Mouse (Mus musculus): Measurements from ENCODE around the gene Commd4. TPM values are rescaled to one million over a fixed set of nuclear protein-coding genes. Genes with fewer than 3 reads are reported as not detected.

The Commd4 gene
- 40.3 TPM for polyA plus RNA-seq (2014; fragmentation: Illumina TruSeq; extraction: RNeasy Lipid Tissue Mini Kit (QIAGEN cat#74804); ENCODE audit: low read depth, low replicate concordance)

DNA sequence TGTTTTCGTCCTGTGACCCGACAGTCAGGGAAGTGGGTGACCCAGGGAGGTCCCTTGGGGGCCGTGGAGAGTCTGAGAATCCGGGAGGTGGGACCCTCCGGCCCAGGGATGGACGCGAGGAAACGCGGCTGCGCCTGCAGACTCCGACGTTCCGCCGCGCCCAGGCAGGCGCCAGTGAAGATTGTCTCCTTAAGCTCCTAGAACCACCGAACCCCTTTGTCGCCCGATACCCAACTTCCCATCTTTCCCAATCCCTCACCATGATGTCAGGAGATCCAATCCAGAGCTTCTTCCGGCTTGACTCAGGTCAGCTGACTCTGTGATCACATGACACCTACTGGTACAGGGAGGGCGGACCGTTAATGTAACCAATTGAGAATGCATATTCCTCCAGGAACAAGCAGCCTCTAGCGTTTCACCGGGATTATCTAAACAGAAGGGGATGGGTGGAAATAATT lies at the start of gene Commd4:
Gene Commd4, minus strand, starts transcription at position 319 of the 458 bp plus-strand sequence.

GRCm38 (mm10) chr9:57148144-57148878 lies 9.8 kb downstream of the Commd4 start, which contains the start of gene Neil1:
Gene Neil1, minus strand, starts transcription at chr9:57148305.

GRCm38 (mm10) chr9:57130577-57131433 lies 27.3 kb downstream of the Commd4 start, which contains the start of gene Man2c1:
Gene Man2c1, plus strand, starts transcription at chr9:57130690.

Other genes starting within 250 kb of the Commd4 start
- gene Snx33, start 230.0 kb downstream of the Commd4 start, polyA plus RNA-seq (2014; fragmentation: Illumina TruSeq; extraction: RNeasy Lipid Tissue Mini Kit (QIAGEN cat#74804); ENCODE audit: low read depth, low replicate concordance) = 6.0 TPM
- 57.7 TPM for gene Imp3, start 220.9 kb downstream of the Commd4 start, polyA plus RNA-seq (2014; fragmentation: Illumina TruSeq; extraction: RNeasy Lipid Tissue Mini Kit (QIAGEN cat#74804); ENCODE audit: low read depth, low replicate concordance)
- 15.4 TPM for gene Snupn, start 207.5 kb downstream of the Commd4 start, polyA plus RNA-seq (2014; fragmentation: Illumina TruSeq; extraction: RNeasy Lipid Tissue Mini Kit (QIAGEN cat#74804); ENCODE audit: low read depth, low replicate concordance)
- gene Ptpn9, start 163.4 kb downstream of the Commd4 start, polyA plus RNA-seq (2014; fragmentation: Illumina TruSeq; extraction: RNeasy Lipid Tissue Mini Kit (QIAGEN cat#74804); ENCODE audit: low read depth, low replicate concordance) = 8.3 TPM
- gene Sin3a, start 86.3 kb downstream of the Commd4 start, polyA plus RNA-seq (2014; fragmentation: Illumina TruSeq; extraction: RNeasy Lipid Tissue Mini Kit (QIAGEN cat#74804); ENCODE audit: low read depth, low replicate concordance) = 15.7 TPM
- gene Man2c1, start 27.6 kb downstream of the Commd4 start, polyA plus RNA-seq (2014; fragmentation: Illumina TruSeq; extraction: RNeasy Lipid Tissue Mini Kit (QIAGEN cat#74804); ENCODE audit: low read depth, low replicate concordance) = 72.6 TPM
- 7.2 TPM for gene Neil1, start 10.0 kb downstream of the Commd4 start, polyA plus RNA-seq (2014; fragmentation: Illumina TruSeq; extraction: RNeasy Lipid Tissue Mini Kit (QIAGEN cat#74804); ENCODE audit: low read depth, low replicate concordance)
- gene Trcg1, start 78.2 kb upstream of the Commd4 start, polyA plus RNA-seq (2014; fragmentation: Illumina TruSeq; extraction: RNeasy Lipid Tissue Mini Kit (QIAGEN cat#74804); ENCODE audit: low read depth, low replicate concordance) = not detected
- 4.6 TPM for gene 1700017B05Rik, start 104.3 kb upstream of the Commd4 start, polyA plus RNA-seq (2014; fragmentation: Illumina TruSeq; extraction: RNeasy Lipid Tissue Mini Kit (QIAGEN cat#74804); ENCODE audit: low read depth, low replicate concordance)

All from heart, adult 10 weeks (tissue).